Comparison of ENCODE assay signal across 10 mouse cellular contexts in the genomic region with DNA sequence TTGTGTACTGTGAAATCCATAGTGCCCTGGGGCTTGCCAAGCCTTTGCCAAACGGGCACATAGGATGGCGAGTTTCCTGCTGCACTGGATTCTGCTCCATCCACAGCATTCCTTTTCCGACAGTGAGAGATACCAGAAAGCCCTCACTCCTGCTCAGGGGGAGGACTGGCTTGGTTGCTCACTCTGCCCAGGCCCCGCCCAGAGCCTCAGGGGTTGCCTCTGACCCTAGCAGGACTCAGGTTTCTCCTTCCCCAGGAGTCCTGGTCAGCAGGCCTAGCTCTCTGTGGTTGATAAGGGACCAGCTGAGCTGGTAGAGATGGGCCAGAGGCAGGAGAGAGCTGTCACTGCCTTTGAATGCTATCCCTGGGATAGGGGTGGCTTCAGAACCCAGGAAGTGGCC. TPM values are rescaled to one million over a fixed set of nuclear protein-coding genes. Genes with fewer than 3 reads are reported as not detected.
A peak's percentile ranks its signal among the peaks of the same experiment; 100 is the strongest.
DNase-seq lines count a peak whose midpoint lies in the region; ATAC-seq and TF ChIP-seq lines count a peak whose summit lies in the region.
"Had no signal": no experiment of that assay in that cellular context is flagged by ENCODE, and none has a peak within 500 bp of the region (broad histone marks: within the 10 kb centered on the region; RNA-seq: fewer than 3 reads in every experiment).

No protein-coding gene starts in this region.

- DNase-seq in forebrain, embryonic 10.5 days (ENCODE audit: extremely low spot score, low spot score): no peak
- DNase-seq in forebrain, embryonic 11.5 days (ENCODE audit: low spot score): no peak
- DNase-seq in lung, adult 2 months: no peak
- DNase-seq in lung, postnatal 25 days (ENCODE audit: low spot score): no peak
- no peak for DNase-seq in frontal cortex, postnatal 14 days (ENCODE audit: low spot score in 2 of 2)
- no peak for DNase-seq in testis, postnatal 10 days (ENCODE audit: low spot score)
- DNase-seq: left cerebral cortex, postnatal 4 days had no signal

- peaks cover 35% of the 10 kb centered on the region for H3K4me1 ChIP-seq in forebrain, embryonic 10.5 days
- peaks cover 2% of the 10 kb centered on the region; the same call in 1 of the 2 replicates for H3K4me1 ChIP-seq in forebrain, embryonic 11.5 days (replicated peaks; ENCODE audit: control insufficient read depth, insufficient read depth, low read length)
- H3K4me1 ChIP-seq in lung, adult 2 months (ENCODE audit: control insufficient read depth, insufficient read depth, low read length): peaks cover 9% of the 10 kb centered on the region; the same call in 1 of the 2 replicates
- H3K4me1 ChIP-seq in heart, embryonic 16.5 days (ENCODE audit: control insufficient read depth, insufficient read depth, low read length): peaks cover 19% of the 10 kb centered on the region
- H3K4me1 ChIP-seq in neural tube, embryonic 12.5 days: peaks cover 9% of the 10 kb centered on the region

- TF ChIP-seq POLR2A in lung, adult 2 months (IDR thresholded peaks at IDR 0.05; ENCODE audit: borderline replicate concordance, extremely low read depth, low read depth, low read length): no peak; the same call in 1 of the 2 replicates

- 46% methylated on average over 4 of the region's 4 CpGs for WGBS in forebrain, embryonic 10.5 days
- 56% methylated on average over 4 of the region's 4 CpGs for WGBS in forebrain, embryonic 11.5 days
- 37% methylated on average over 4 of the region's 4 CpGs for WGBS in lung, adult 2 months
- WGBS in heart, embryonic 16.5 days: 31% methylated on average over 4 of the region's 4 CpGs
- 55% methylated on average over 4 of the region's 4 CpGs for WGBS in neural tube, embryonic 12.5 days

- no peak for TF ChIP-seq CTCF in lung, adult 2 months (IDR thresholded peaks at IDR 0.05; ENCODE audit: insufficient read depth, low read length)

- H3K9ac ChIP-seq in forebrain, embryonic 11.5 days (ENCODE audit: low read length): no peak overlapping the region
- peak overlapping the region; percentile 83 for H3K9ac ChIP-seq in heart, embryonic 16.5 days (ENCODE audit: low read length)
- 0 out of 2 replicates have a peak overlapping the region, but pooled peaks have one; percentile 10 for H3K9ac ChIP-seq in neural tube, embryonic 12.5 days

- H3K36me3 ChIP-seq in forebrain, embryonic 10.5 days (replicated peaks): peaks cover 7% of the 10 kb centered on the region; the same call in 1 of the 2 replicates
- H3K36me3 ChIP-seq in forebrain, embryonic 11.5 days (ENCODE audit: control insufficient read depth, insufficient read depth, low read length): no peaks in the 10 kb centered on the region
- peaks cover 7% of the 10 kb centered on the region for H3K36me3 ChIP-seq in heart, embryonic 16.5 days (ENCODE audit: control insufficient read depth, insufficient read depth)
- no peaks in the 10 kb centered on the region for H3K36me3 ChIP-seq in neural tube, embryonic 12.5 days

- peak overlapping the region; percentile 40; the same call in 1 of the 2 replicates for H3K27ac ChIP-seq in forebrain, embryonic 10.5 days
- H3K27ac ChIP-seq in forebrain, embryonic 11.5 days (ENCODE audit: low read depth, low read length): no peak overlapping the region
- peak overlapping the region; percentile 81 for H3K27ac ChIP-seq in heart, embryonic 16.5 days (ENCODE audit: low read length)
- H3K27ac ChIP-seq in neural tube, embryonic 12.5 days: no peak overlapping the region

- H3K9me3 ChIP-seq in forebrain, embryonic 10.5 days: no peaks in the 10 kb centered on the region
- H3K9me3 ChIP-seq in forebrain, embryonic 11.5 days (ENCODE audit: control insufficient read depth, low read length): no peaks in the 10 kb centered on the region
- H3K9me3 ChIP-seq in heart, embryonic 16.5 days (replicated peaks; ENCODE audit: control insufficient read depth, low read length): no peaks in the 10 kb centered on the region
- H3K9me3 ChIP-seq in neural tube, embryonic 12.5 days: no peaks in the 10 kb centered on the region

- H3K27me3 ChIP-seq in forebrain, embryonic 10.5 days (ENCODE audit: poor library complexity, severe bottlenecking): peaks cover 9% of the 10 kb centered on the region; the same call in 1 of the 2 replicates
- H3K27me3 ChIP-seq in forebrain, embryonic 11.5 days (ENCODE audit: control insufficient read depth, insufficient read depth, low read length): no peaks in the 10 kb centered on the region
- no peaks in the 10 kb centered on the region; the same call in 1 of the 2 replicates for H3K27me3 ChIP-seq in heart, embryonic 16.5 days (ENCODE audit: control insufficient read depth, insufficient read depth, low read length)
- no peaks in the 10 kb centered on the region; the same call in 1 of the 2 replicates for H3K27me3 ChIP-seq in neural tube, embryonic 12.5 days (replicated peaks)

- ATAC-seq in forebrain, embryonic 11.5 days (replicated peaks; ENCODE audit: low FRiP score): no peak
- no peak for ATAC-seq in heart, embryonic 16.5 days (replicated peaks; ENCODE audit: extremely low read depth, insufficient read depth, low FRiP score)
- ATAC-seq in neural tube, embryonic 12.5 days (ENCODE audit: low FRiP score, low read depth): no peak

- peak overlapping the region; percentile 66; the same call in 1 of the 2 replicates for H3K4me3 ChIP-seq in forebrain, embryonic 10.5 days
- H3K4me3 ChIP-seq in forebrain, embryonic 11.5 days (ENCODE audit: low read depth, low read length): no peak overlapping the region
- peak overlapping the region; percentile 88 for H3K4me3 ChIP-seq in lung, adult 2 months (replicated peaks; ENCODE audit: extremely low read depth, low read depth, low read length)
- peak overlapping the region; percentile 73 for H3K4me3 ChIP-seq in heart, embryonic 16.5 days (ENCODE audit: low read length)
- H3K4me3 ChIP-seq in neural tube, embryonic 12.5 days: no peak overlapping the region

- H3K4me2 ChIP-seq in forebrain, embryonic 11.5 days (ENCODE audit: low read depth, low read length, severe bottlenecking): no peak overlapping the region
- H3K4me2 ChIP-seq in heart, embryonic 16.5 days (ENCODE audit: low read depth, low read length): peak overlapping the region; percentile 81
- H3K4me2 ChIP-seq in neural tube, embryonic 12.5 days (replicated peaks): peak overlapping the region; percentile 24; the same call in 1 of the 2 replicates

RNA-seq across cellular contexts. Expression of gene Gm20532, which starts 2.1 kb away (rescaled TPM):
- polyA plus RNA-seq in forebrain, embryonic 10.5 days (2016; fragmentation: Nextera tagmentation; extraction: Ambion mirVana): not detected in 2 replicates
- polyA plus RNA-seq in forebrain, embryonic 11.5 days (2014; fragmentation: Nextera tagmentation; extraction: Ambion mirVana): not detected in 2 replicates
- polyA plus RNA-seq in lung, adult 2 months (2012; rRNA removed): not detected in 2 replicates
- polyA plus RNA-seq in heart, embryonic 16.5 days (2015; fragmentation: Nextera tagmentation; extraction: Ambion mirVana): not detected in 2 replicates
- polyA plus RNA-seq in neural tube, embryonic 12.5 days (2016; fragmentation: Nextera tagmentation; extraction: Ambion mirVana): not detected in 2 replicates
- polyA plus RNA-seq: frontal cortex, adult 2 months had no signal

RNA-seq across cellular contexts. Expression of gene Egfl7, which starts 8.8 kb away (rescaled TPM):
- polyA plus RNA-seq in forebrain, embryonic 10.5 days (2016; fragmentation: Nextera tagmentation; extraction: Ambion mirVana): 89.9 and 96.4 TPM in 2 replicates
- polyA plus RNA-seq in forebrain, embryonic 11.5 days (2014; fragmentation: Nextera tagmentation; extraction: Ambion mirVana): 58.4 and 63.7 TPM in 2 replicates
- 1,942 and 2,032 TPM in 2 replicates for polyA plus RNA-seq in lung, adult 2 months (2012; rRNA removed)
- 188 and 216 TPM in 2 replicates for polyA plus RNA-seq in heart, embryonic 16.5 days (2015; fragmentation: Nextera tagmentation; extraction: Ambion mirVana)
- polyA plus RNA-seq in neural tube, embryonic 12.5 days (2016; fragmentation: Nextera tagmentation; extraction: Ambion mirVana): 74.8 and 76.1 TPM in 2 replicates

RNA-seq across cellular contexts. Expression of gene Agpat2, which starts 15.6 kb away (rescaled TPM):
- 10.1 and 10.2 TPM in 2 replicates for polyA plus RNA-seq in forebrain, embryonic 10.5 days (2016; fragmentation: Nextera tagmentation; extraction: Ambion mirVana)
- 6.0 and 8.9 TPM in 2 replicates for polyA plus RNA-seq in forebrain, embryonic 11.5 days (2014; fragmentation: Nextera tagmentation; extraction: Ambion mirVana)
- polyA plus RNA-seq in lung, adult 2 months (2012; rRNA removed): 106 and 134 TPM in 2 replicates
- polyA plus RNA-seq in heart, embryonic 16.5 days (2015; fragmentation: Nextera tagmentation; extraction: Ambion mirVana): 25.9 and 28.5 TPM in 2 replicates
- polyA plus RNA-seq in neural tube, embryonic 12.5 days (2016; fragmentation: Nextera tagmentation; extraction: Ambion mirVana): 7.1 TPM in 2 replicates

RNA-seq across cellular contexts. Expression of gene Fam69b, which starts 39.7 kb away (rescaled TPM):
- polyA plus RNA-seq in forebrain, embryonic 10.5 days (2016; fragmentation: Nextera tagmentation; extraction: Ambion mirVana): 44.1 and 49.4 TPM in 2 replicates
- 49.8 and 63.8 TPM in 2 replicates for polyA plus RNA-seq in forebrain, embryonic 11.5 days (2014; fragmentation: Nextera tagmentation; extraction: Ambion mirVana)
- 13.1 and 15.1 TPM in 2 replicates for polyA plus RNA-seq in lung, adult 2 months (2012; rRNA removed)
- polyA plus RNA-seq in heart, embryonic 16.5 days (2015; fragmentation: Nextera tagmentation; extraction: Ambion mirVana): 12.5 and 15.8 TPM in 2 replicates
- 66.1 and 76.2 TPM in 2 replicates for polyA plus RNA-seq in neural tube, embryonic 12.5 days (2016; fragmentation: Nextera tagmentation; extraction: Ambion mirVana)

Comparison
In these comparisons a context has a peak if more than half of its experiments do, and no peak if none do; other contexts are left out.
1. H3K27ac ChIP-seq: peak in forebrain, embryonic 10.5 days (single experiment) and heart, embryonic 16.5 days (single experiment); none in forebrain, embryonic 11.5 days (single experiment) and neural tube, embryonic 12.5 days (single experiment).
2. H3K4me3 ChIP-seq: peak in forebrain, embryonic 10.5 days (single experiment), lung, adult 2 months (single experiment) and heart, embryonic 16.5 days (single experiment); none in forebrain, embryonic 11.5 days (single experiment) and neural tube, embryonic 12.5 days (single experiment).